Mouse (Mus musculus): Measurements from ENCODE around the gene Gabra2.

DNA sequence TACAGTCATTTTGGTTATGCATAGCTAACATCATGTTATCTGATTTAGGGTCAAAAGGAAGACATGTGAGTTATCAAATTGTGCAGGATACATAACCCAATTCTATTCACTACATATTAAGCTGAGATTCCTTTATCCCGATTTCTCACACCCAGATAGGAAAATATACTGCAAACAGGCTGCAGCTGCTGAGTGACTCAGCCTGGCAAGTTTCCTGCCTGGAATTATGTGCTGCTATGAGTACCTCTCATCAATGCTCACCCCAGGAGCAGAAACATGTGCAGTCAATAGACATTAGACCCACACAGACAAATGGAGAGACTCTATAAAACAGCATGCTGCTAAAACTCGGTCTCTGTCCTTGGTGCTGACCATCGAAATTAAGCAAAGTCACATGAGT is 32.1 kb upstream of the Gabra2 start:
- no peak for TF ChIP-seq CTCF (IDR thresholded peaks at IDR 0.05 in 2 of 3, conservative IDR thresholded peaks at IDR 0.05 in 1 of 3; ENCODE audit: control insufficient read depth in 1 of 3, insufficient read depth in 1 of 3, low read depth in 2 of 3, low read length in 3 of 3, poor library complexity in 1 of 3, severe bottlenecking in 1 of 3)
- no peak for TF ChIP-seq POLR2A (IDR thresholded peaks at IDR 0.05; ENCODE audit: control insufficient read depth in 1 of 2, insufficient read depth in 1 of 2, low read depth in 1 of 2, low read length in 2 of 2, poor library complexity in 1 of 2)
- TF ChIP-seq EP300 (IDR thresholded peaks at IDR 0.05; ENCODE audit: low read depth in 1 of 2, low read length in 2 of 2) = no peak

Data from MEL (cell line).